Mouse (Mus musculus): ENCODE measurements around the gene Tnnc1.

DNA sequence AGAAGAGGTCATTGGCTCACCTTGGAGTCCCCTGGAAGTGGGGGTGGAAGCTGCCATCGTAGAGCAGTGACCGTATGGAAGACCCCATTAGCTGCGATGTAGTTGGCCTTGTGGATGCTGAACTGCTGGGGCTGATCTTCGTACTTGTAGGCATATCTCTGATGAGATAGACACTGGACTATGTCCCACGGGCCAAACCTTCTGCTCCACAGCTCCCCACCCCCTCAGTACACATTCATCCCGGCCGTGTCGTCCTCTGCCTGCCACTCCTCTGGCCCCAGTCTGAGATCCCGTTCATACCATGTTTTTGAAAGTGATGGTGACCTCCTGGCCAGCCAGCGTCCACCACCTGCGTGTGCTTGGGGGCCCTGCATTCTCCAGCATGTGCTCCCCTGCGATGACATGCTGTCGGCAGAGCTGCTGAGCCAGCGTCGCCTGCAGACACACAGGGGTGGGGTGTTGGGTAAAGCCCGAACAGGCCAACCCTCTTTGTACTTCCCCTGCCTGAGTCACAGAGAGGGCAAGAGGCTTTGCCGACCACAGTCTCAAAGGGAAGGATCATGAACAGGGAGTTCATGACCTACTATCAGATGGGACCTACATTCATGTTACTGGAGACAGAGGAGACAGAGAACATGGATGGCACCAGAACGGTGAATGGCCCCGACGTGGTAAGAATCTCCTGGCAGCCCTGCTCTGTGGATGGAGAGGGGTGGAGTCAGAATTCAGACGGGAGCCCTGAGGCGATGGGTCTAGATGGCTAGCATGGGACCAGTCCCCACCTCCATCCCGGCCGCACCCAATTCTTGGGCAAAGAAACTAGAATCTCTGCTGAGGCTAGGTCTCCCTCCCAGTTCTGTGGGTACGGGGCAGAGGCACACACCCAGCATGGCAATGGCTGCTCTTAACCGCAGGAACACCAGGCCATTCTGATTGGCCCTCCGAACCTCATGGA is 47.6 kb upstream of the Tnnc1 start:
- TF ChIP-seq CTCF (IDR thresholded peaks at IDR 0.05; ENCODE audit: low read depth) (no peak), EP300 (optimal IDR thresholded peaks at IDR 0.05) (no peak)

Measured in stomach, postnatal 0 days (tissue).